8 mouse cellular contexts compared by ENCODE assay signal in the genomic region with DNA sequence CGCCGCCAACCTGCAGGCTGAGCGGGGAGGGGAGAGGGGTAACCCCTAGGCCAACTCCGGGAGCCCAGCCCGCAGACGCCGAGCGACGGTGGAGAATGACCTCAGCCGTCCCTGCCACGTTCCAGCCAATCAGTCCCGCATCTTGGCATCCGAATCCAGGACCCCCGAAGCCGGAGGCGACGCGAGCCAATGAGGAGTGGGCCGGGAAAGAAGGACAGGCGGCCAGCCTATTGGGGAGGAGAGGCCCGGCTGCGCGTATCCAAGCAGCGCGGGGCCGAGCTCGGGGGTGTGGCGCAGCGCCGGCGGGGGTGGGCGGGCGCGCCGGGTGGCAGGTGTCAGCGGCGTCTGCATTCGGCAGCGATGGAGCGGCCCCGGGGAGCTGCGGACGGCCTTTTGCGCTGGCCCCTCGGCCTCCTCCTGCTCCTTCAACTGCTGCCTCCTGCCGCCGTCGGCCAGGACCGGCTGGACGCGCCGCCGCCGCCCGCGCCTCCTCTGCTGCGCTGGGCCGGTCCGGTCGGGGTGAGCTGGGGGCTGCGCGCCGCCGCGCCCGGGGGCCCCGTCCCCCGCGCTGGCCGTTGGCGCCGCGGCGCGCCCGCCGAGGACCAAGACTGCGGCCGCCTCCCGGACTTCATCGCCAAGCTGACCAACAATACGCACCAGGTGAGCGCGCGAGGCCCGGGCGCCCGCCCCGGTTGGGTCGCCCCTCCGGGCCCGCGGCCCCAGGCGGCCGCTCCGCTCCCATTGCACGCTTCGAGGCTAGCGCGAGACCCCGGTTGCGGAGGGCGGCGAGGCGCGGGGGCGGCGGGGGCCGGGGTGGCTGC. TPM values are rescaled to one million over a fixed set of nuclear protein-coding genes. Genes with fewer than 3 reads are reported as not detected.
DNase-seq lines count a peak whose midpoint lies in the region; ATAC-seq and TF ChIP-seq lines count a peak whose summit lies in the region.

Sort1 (plus strand) TSS at position 302 of the 821 bp plus-strand sequence.

- peaks cover 15% of the 10 kb centered on the region for H3K36me3 ChIP-seq in hindbrain, embryonic 10.5 days
- no peaks in the 10 kb centered on the region for H3K36me3 ChIP-seq in lung, postnatal 0 days (ENCODE audit: insufficient read depth, low read length)

- peaks cover 58% of the 10 kb centered on the region for H3K4me1 ChIP-seq in hindbrain, embryonic 10.5 days (replicated peaks)
- H3K4me1 ChIP-seq in lung, postnatal 0 days (ENCODE audit: insufficient read depth, low read depth, low read length) = peaks cover 24% of the 10 kb centered on the region

- TF ChIP-seq CTCF in lung, postnatal 0 days (IDR thresholded peaks at IDR 0.05) = no peak

- ATAC-seq in lung, postnatal 0 days = peak; percentile 93

- no peaks in the 10 kb centered on the region for H3K9me3 ChIP-seq in hindbrain, embryonic 10.5 days
- no peaks in the 10 kb centered on the region for H3K9me3 ChIP-seq in lung, postnatal 0 days (ENCODE audit: low read length)

- TF ChIP-seq EP300 in lung, postnatal 0 days (IDR thresholded peaks at IDR 0.05) = no peak

- peak within 1 kb of the TSS; percentile 95 for H3K27ac ChIP-seq in hindbrain, embryonic 10.5 days
- H3K27ac ChIP-seq in lung, postnatal 0 days (ENCODE audit: low read length) = peak within 1 kb of the TSS; percentile 86

- peak within 1 kb of the TSS; percentile 95 for H3K4me3 ChIP-seq in hindbrain, embryonic 10.5 days
- peak within 1 kb of the TSS; percentile 90 for H3K4me3 ChIP-seq in lung, postnatal 0 days (ENCODE audit: low read depth, low read length)

- under 1% methylated on average over 109 of the region's 109 CpGs for WGBS in hindbrain, embryonic 10.5 days
- WGBS in lung, postnatal 0 days = 0% methylated on average over 36 of the region's 109 CpGs

- H3K27me3 ChIP-seq in hindbrain, embryonic 10.5 days (ENCODE audit: insufficient read depth, poor library complexity, severe bottlenecking) = no peaks in the 10 kb centered on the region
- no peaks in the 10 kb centered on the region for H3K27me3 ChIP-seq in lung, postnatal 0 days (replicated peaks; ENCODE audit: insufficient read depth, low read length)

- peak within 1 kb of the TSS; percentile 95 for H3K4me2 ChIP-seq in lung, postnatal 0 days (replicated peaks; ENCODE audit: low read depth, low read length)

- DNase-seq in MN1 (ENCODE audit: low spot score) = peak; percentile 84
- DNase-seq in cerebellum, adult 9-10 months = peak; percentile 82
- DNase-seq in frontal cortex, adult 2 months (ENCODE audit: extremely low spot score in 1 of 2, low spot score in 1 of 2) = peak; percentile 84 to 93
- DNase-seq in hindbrain, embryonic 10.5 days (ENCODE audit: low spot score) = peak; percentile 98
- DNase-seq in layer of hippocampus, postnatal 10 days (ENCODE audit: low spot score in 2 of 2) = peak; percentile 84 to 90
- DNase-seq in lung, postnatal 0 days (ENCODE audit: low spot score) = peak; percentile 94
- DNase-seq in ovary, postnatal 36 days (ENCODE audit: low spot score) = peak; percentile 86
- peak; percentile 87 for DNase-seq in thymus, postnatal 14 days

- H3K9ac ChIP-seq in lung, postnatal 0 days (replicated peaks; ENCODE audit: low read depth) = peak within 1 kb of the TSS; percentile 70

RNA-seq across cellular contexts. Expression of gene Sort1, which starts in this region (rescaled TPM):
- 157 and 166 TPM in 2 replicates for polyA plus RNA-seq in frontal cortex, adult 2 months (2012; rRNA removed)
- polyA plus RNA-seq in hindbrain, embryonic 10.5 days (2016; fragmentation: Nextera tagmentation; extraction: Ambion mirVana) = 15.9 and 19.7 TPM in 2 replicates
- total RNA-seq in layer of hippocampus, postnatal 10 days (2021) = 100 to 1,000 TPM; 181 to 182 TPM
- 30.8 and 34.2 TPM in 2 replicates for polyA plus RNA-seq in lung, postnatal 0 days (2015; fragmentation: Nextera tagmentation; extraction: Ambion mirVana)

Comparison
In these comparisons a context has a peak if more than half of its experiments do, and no peak if none do; other contexts are left out.
1. Peak in every context shown above with its lines: DNase-seq, ATAC-seq, H3K4me3 ChIP-seq and H3K27ac ChIP-seq.